ENCODE assay signal across 29 mouse cellular contexts in the genomic region with DNA sequence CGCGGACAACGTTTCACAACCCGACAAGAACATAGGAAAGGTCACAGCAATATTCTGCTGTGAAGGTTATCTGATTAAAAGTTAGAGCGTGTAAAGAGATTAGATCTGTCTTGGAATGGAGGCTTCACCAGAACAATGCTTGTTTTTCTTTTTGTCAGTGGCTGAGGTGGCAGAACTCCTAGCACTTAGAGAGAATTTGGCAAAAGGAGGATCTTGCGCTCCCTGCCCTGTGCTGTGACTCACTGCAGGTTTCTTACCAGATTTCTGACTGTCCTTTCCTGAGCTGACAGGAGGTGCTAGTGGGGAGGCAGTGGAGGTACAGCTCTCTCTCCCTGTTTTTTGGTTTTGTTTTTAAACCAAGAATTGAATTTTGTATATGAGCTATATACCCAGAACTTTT. TPM values are rescaled to one million over a fixed set of nuclear protein-coding genes. Genes with fewer than 3 reads are reported as not detected.
DNase-seq lines count a peak whose midpoint lies in the region; ATAC-seq and TF ChIP-seq lines count a peak whose summit lies in the region.
"Had no signal": no experiment of that assay in that cellular context is flagged by ENCODE, and none has a peak within 500 bp of the region (broad histone marks: within the 10 kb centered on the region; RNA-seq: fewer than 3 reads in every experiment).

No protein-coding gene starts in this region.

- no peak for ATAC-seq in hindbrain, embryonic 11.5 days (ENCODE audit: low FRiP score)
- ATAC-seq: forebrain, embryonic 15.5 days; midbrain, embryonic 15.5 days had no signal

- no peak overlapping the region for H3K9ac ChIP-seq in hindbrain, embryonic 11.5 days (ENCODE audit: low read depth, low read length)
- H3K9ac ChIP-seq: forebrain, embryonic 15.5 days; hindbrain, embryonic 12.5 days; limb, embryonic 12.5 days; liver, embryonic 14.5 days; lung, embryonic 15.5 days; midbrain, embryonic 15.5 days had no signal

- no peaks in the 10 kb centered on the region for H3K27me3 ChIP-seq in myocyte (ENCODE audit: control insufficient read depth, insufficient read depth, insufficient read length)
- no peaks in the 10 kb centered on the region for H3K27me3 ChIP-seq in hindbrain, embryonic 11.5 days (ENCODE audit: control insufficient read depth, insufficient read depth, low read length)
- H3K27me3 ChIP-seq: embryonic facial prominence, embryonic 13.5 days; forebrain, embryonic 15.5 days; heart, embryonic 13.5 days; hindbrain, embryonic 12.5 days; limb, embryonic 12.5 days; lung, embryonic 15.5 days; midbrain, embryonic 15.5 days had no signal

- peak; percentile 29 for DNase-seq in adrenal gland, postnatal 10 days
- no peak for DNase-seq in adrenal gland, adult 18-20 months (ENCODE audit: low spot score in 2 of 2)
- DNase-seq in layer of hippocampus, adult 2 months (ENCODE audit: low spot score in 2 of 2): no peak
- DNase-seq in layer of hippocampus, adult 9-10 months (ENCODE audit: low spot score): no peak
- DNase-seq in NIH3T3 (ENCODE audit: low read depth): peak; percentile 52
- DNase-seq in hindbrain, embryonic 11.5 days (ENCODE audit: low spot score): no peak
- DNase-seq: cerebellum, adult 8-10 months; cerebellum, postnatal 36 days; embryo, embryonic 11 days; gastrocnemius, postnatal 36 days; heart, adult 2 months; heart, postnatal 14 days; kidney, adult 2 months; layer of hippocampus, postnatal 36 days; lung, postnatal 4 days; right cerebral cortex, postnatal 4 days; thymus, postnatal 14 days had no signal

- WGBS in hindbrain, embryonic 11.5 days: 81% methylated on average over 6 of the region's 6 CpGs

- H3K9me3 ChIP-seq in hindbrain, embryonic 11.5 days (ENCODE audit: control insufficient read depth, low read length): no peaks in the 10 kb centered on the region
- H3K9me3 ChIP-seq: embryonic facial prominence, embryonic 13.5 days; forebrain, embryonic 15.5 days; heart, embryonic 13.5 days; hindbrain, embryonic 12.5 days; limb, embryonic 12.5 days; lung, embryonic 15.5 days; midbrain, embryonic 15.5 days had no signal

- no peak overlapping the region for H3K4me3 ChIP-seq in layer of hippocampus, adult 2 months
- no peak overlapping the region for H3K4me3 ChIP-seq in myocyte
- no peak overlapping the region for H3K4me3 ChIP-seq in hindbrain, embryonic 11.5 days (ENCODE audit: low read depth, low read length)
- H3K4me3 ChIP-seq: embryonic facial prominence, embryonic 13.5 days; erythroblast, embryonic 14.5 days; forebrain, embryonic 15.5 days; heart, adult 2 months; heart, embryonic 13.5 days; hindbrain, embryonic 12.5 days; limb, embryonic 12.5 days; lung, embryonic 15.5 days; midbrain, embryonic 15.5 days had no signal

- H3K36me3 ChIP-seq in myocyte (ENCODE audit: control insufficient read depth, insufficient read depth): no peaks in the 10 kb centered on the region
- no peaks in the 10 kb centered on the region for H3K36me3 ChIP-seq in hindbrain, embryonic 11.5 days (ENCODE audit: control insufficient read depth, insufficient read depth, low read length)
- H3K36me3 ChIP-seq: embryonic facial prominence, embryonic 13.5 days; forebrain, embryonic 15.5 days; heart, embryonic 13.5 days; hindbrain, embryonic 12.5 days; limb, embryonic 12.5 days; lung, embryonic 15.5 days; midbrain, embryonic 15.5 days had no signal

- 0 out of 2 replicates have a peak, but pooled peaks have one; percentile 4 for TF ChIP-seq CTCF in layer of hippocampus, adult 2 months (conservative IDR thresholded peaks at IDR 0.05)

- H3K27ac ChIP-seq in layer of hippocampus, adult 2 months: no peak overlapping the region
- H3K27ac ChIP-seq in hindbrain, embryonic 11.5 days (ENCODE audit: low read depth, low read length): no peak overlapping the region
- H3K27ac ChIP-seq: embryonic facial prominence, embryonic 13.5 days; forebrain, embryonic 15.5 days; heart, adult 2 months; heart, embryonic 13.5 days; hindbrain, embryonic 12.5 days; kidney, postnatal 0 days; limb, embryonic 12.5 days; liver, embryonic 14.5 days; lung, embryonic 15.5 days; midbrain, embryonic 15.5 days had no signal

- no peak for TF ChIP-seq POLR2A in myocyte (IDR thresholded peaks at IDR 0.05; ENCODE audit: insufficient read length, low read depth)

- no peaks in the 10 kb centered on the region; the same call in 1 of the 2 replicates for H3K4me1 ChIP-seq in hindbrain, embryonic 11.5 days (replicated peaks; ENCODE audit: control insufficient read depth, insufficient read depth, low read length)

- H3K4me2 ChIP-seq in myocyte (ENCODE audit: low read depth): peak overlapping the region; percentile 72
- no peak overlapping the region for H3K4me2 ChIP-seq in hindbrain, embryonic 11.5 days (replicated peaks; ENCODE audit: low read depth, low read length)
- H3K4me2 ChIP-seq: embryonic facial prominence, embryonic 13.5 days; forebrain, embryonic 15.5 days; heart, embryonic 13.5 days; hindbrain, embryonic 12.5 days; limb, embryonic 12.5 days; lung, embryonic 15.5 days; midbrain, embryonic 15.5 days had no signal

- H3ac ChIP-seq in myocyte (ENCODE audit: control insufficient read depth, insufficient read length): no peak overlapping the region

- peaks cover 83% of the 10 kb centered on the region for H3K79me2 ChIP-seq in myocyte (ENCODE audit: control insufficient read depth, insufficient read depth)

TF ChIP-seq in myocyte, 11 proteins besides CTCF, POLR2A, EP300 and RAD21:
- TF ChIP-seq TCF3 (IDR thresholded peaks at IDR 0.05; ENCODE audit: insufficient read length, low read depth) (no peak), E2F4 (IDR thresholded peaks at IDR 0.05; ENCODE audit: insufficient read depth) (no peak), MYOD1 (IDR thresholded peaks at IDR 0.05; ENCODE audit: control insufficient read depth in 1 of 3, insufficient read length in 2 of 3, low read depth in 2 of 3) (no peak), REST (IDR thresholded peaks at IDR 0.05; ENCODE audit: insufficient read depth, insufficient read length) (no peak), USF1 (IDR thresholded peaks at IDR 0.05; ENCODE audit: low read depth) (no peak), CEBPB (IDR thresholded peaks at IDR 0.05; ENCODE audit: insufficient read depth, poor library complexity, severe bottlenecking) (no peak), TCF12 (IDR thresholded peaks at IDR 0.05; ENCODE audit: insufficient read depth, poor library complexity, severe bottlenecking) (no peak), POLR2AphosphoS2 (IDR thresholded peaks at IDR 0.05; ENCODE audit: insufficient read length, low read depth) (no peak), MAX (IDR thresholded peaks at IDR 0.05; ENCODE audit: low read depth) (no peak), MYOG (IDR thresholded peaks at IDR 0.05; ENCODE audit: control insufficient read depth in 1 of 3, insufficient read depth in 1 of 3, insufficient read length in 2 of 3, low read depth in 2 of 3) (no peak), SRF (IDR thresholded peaks at IDR 0.05; ENCODE audit: control insufficient read depth, insufficient read length, low read depth) (no peak)
TF ChIP-seq in myocyte: peak in this region for 0.

RNA-seq across cellular contexts. Expression of a gene that starts 4.0 kb away (rescaled TPM):
- total RNA-seq in adrenal gland, postnatal 10 days (2021): 1 to 10 TPM; 5.9 to 9.1 TPM
- 1 to 10 TPM; 2.0 to 3.8 TPM for total RNA-seq in adrenal gland, adult 18-20 months (2021)
- total RNA-seq in layer of hippocampus, adult 2 months (2021): 1 to 10 TPM in 1 of 2 experiments, not detected in 1; 2.5 TPM
- 0.73 TPM for polyA plus RNA-seq in myocyte (2012; fragmentation: generic; extraction: Trizol)
- 6.9 and 8.2 TPM in 2 replicates for polyA plus RNA-seq in hindbrain, embryonic 11.5 days (2014; fragmentation: Nextera tagmentation; extraction: Ambion mirVana)
- polyA plus RNA-seq: C2C12; erythroblast, embryonic 14.5 days; heart, adult 2 months; kidney, adult 2 months had no signal

RNA-seq across cellular contexts. Expression of a gene that starts 12.2 kb away (rescaled TPM):
- 10 to 100 TPM; 19.1 to 19.4 TPM for total RNA-seq in adrenal gland, postnatal 10 days (2021)
- total RNA-seq in adrenal gland, adult 18-20 months (2021): 10 to 100 TPM; 14.0 to 14.1 TPM
- total RNA-seq in layer of hippocampus, adult 2 months (2021): 1 to 10 TPM; 5.5 to 6.1 TPM
- polyA plus RNA-seq in myocyte (2012; fragmentation: generic; extraction: Trizol): 5.4 TPM
- polyA plus RNA-seq in hindbrain, embryonic 11.5 days (2014; fragmentation: Nextera tagmentation; extraction: Ambion mirVana): 5.4 and 6.5 TPM in 2 replicates

RNA-seq across cellular contexts. Expression of a gene that starts 20.1 kb away (rescaled TPM):
- 10 to 100 TPM; 15.9 to 16.9 TPM for total RNA-seq in adrenal gland, postnatal 10 days (2021)
- total RNA-seq in adrenal gland, adult 18-20 months (2021): 10 to 100 TPM; 14.9 to 24.8 TPM
- total RNA-seq in layer of hippocampus, adult 2 months (2021): 1 to 10 TPM; 3.2 to 3.3 TPM
- 20.6 TPM for polyA plus RNA-seq in myocyte (2012; fragmentation: generic; extraction: Trizol)
- polyA plus RNA-seq in hindbrain, embryonic 11.5 days (2014; fragmentation: Nextera tagmentation; extraction: Ambion mirVana): 17.4 and 19.5 TPM in 2 replicates

RNA-seq across cellular contexts. Expression of a gene that starts 27.9 kb away (rescaled TPM):
- total RNA-seq in adrenal gland, postnatal 10 days (2021): 10 to 100 TPM; 36.0 to 37.3 TPM
- 10 to 100 TPM; 30.8 to 32.2 TPM for total RNA-seq in adrenal gland, adult 18-20 months (2021)
- 10 to 100 TPM; 91.0 to 93.5 TPM for total RNA-seq in layer of hippocampus, adult 2 months (2021)
- polyA plus RNA-seq in myocyte (2012; fragmentation: generic; extraction: Trizol): 57.3 TPM
- polyA plus RNA-seq in hindbrain, embryonic 11.5 days (2014; fragmentation: Nextera tagmentation; extraction: Ambion mirVana): 99.2 and 104 TPM in 2 replicates

Comparison
In these comparisons a context has a peak if more than half of its experiments do, and no peak if none do; other contexts are left out.
1. DNase-seq: peak in adrenal gland, postnatal 10 days (single experiment) and NIH3T3 (single experiment); none in adrenal gland, adult 18-20 months (0 of 2), layer of hippocampus, adult 2 months (0 of 2), layer of hippocampus, adult 9-10 months (single experiment) and hindbrain, embryonic 11.5 days (single experiment).